Mouse (Mus musculus): ENCODE data around the gene Atl2.

GRCm38 (mm10) chr17:79845695-79846094 is 50.2 kb downstream of the Atl2 start:
- TF ChIP-seq CTCF (IDR thresholded peaks at IDR 0.05; ENCODE audit: low read depth), result no peak
- TF ChIP-seq EP300 (IDR thresholded peaks at IDR 0.05; ENCODE audit: low read depth), result no peak
